Mouse (Mus musculus): ENCODE results near the gene Pdlim3.
A peak's percentile ranks its signal among the peaks of the same experiment; 100 is the strongest.

The Pdlim3 gene

DNA sequence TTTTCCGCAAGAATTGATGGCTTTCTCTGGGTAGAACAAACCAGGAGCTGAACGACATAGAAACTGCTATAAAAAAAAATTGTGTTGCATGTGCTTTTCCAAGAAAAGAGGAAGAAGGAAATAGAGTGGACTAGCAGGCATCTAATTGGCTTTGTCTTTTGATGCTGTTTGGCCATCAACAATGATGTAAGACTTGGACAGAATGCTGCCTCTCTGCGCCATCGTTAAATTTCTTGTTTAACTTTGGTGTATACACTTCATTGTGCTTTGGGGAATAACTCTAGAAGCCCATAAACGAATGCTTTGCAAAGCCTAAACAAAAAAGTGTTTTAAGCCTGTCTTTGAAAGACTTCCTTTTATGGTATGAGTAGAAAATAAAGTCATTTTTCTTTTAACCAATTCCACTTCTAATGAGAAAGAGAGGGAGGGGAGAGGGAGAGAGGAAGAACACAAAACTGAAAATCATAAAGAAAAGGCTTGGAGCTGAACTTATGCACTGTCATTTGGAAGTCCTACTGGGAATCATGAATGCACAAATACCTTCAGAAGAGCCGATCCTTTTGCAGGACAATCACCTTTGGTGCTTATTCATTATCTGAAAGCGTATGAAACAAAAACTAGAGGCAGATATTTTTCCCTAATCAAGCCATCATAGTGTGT, 20.5 kb downstream of the Pdlim3 start:
- no peak for DNase-seq

- no peak for DNase-seq
Measured at GRCm38 (mm10) chr8:45906251-45906619, 21.0 kb downstream of the Pdlim3 start.

DNA sequence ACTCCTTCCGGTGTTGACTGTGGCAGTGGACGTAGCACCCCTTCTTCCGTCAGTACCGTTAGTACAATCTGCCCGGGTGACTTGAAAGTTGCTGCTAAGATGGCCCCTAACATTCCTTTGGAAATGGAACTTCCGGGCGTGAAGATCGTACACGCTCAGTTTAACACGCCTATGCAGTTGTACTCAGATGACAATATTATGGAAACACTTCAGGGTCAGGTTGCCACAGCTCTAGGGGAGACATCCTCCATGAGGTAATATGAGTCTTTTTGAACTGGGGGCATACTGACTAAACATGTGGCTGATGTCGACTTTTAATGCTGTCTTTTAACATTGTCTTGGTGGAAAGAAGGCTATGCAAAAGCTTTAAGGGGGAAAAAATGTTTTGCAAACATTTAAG, 28.4 kb downstream of the Pdlim3 start:
- no peak for DNase-seq

GRCm38 (mm10) chr8:45916496-45916895, 31.2 kb downstream of the Pdlim3 start:
- DNase-seq, result no peak

DNA sequence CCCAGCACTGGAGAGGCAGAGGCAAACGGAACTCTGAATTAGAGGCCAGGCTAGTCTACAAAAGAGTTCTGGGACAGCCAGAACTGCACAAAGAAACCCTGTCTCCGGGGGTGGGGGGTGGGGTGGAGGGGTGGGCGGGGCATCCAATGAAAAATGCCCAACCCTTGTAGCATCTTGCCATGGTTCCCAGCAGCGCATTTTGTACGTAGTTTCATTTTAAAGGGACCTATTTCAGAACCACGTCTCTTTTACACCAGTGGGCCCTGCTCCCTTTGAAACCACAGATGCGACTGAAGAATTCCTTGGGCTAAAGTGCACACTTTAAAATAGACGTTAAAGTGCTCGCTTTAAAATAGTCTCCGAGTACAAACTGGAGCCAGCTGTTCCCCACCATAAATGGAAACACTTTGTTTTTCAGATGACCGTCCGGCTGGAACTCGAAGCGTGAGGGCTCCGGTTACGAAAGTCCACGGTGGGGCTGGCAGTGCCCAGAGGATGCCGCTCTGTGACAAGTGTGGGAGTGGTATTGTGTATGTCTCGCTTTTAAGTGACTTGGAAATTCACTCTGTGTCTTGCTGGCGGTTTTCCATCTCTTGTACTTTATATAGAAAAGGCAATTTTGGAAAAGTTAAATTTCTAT, 31.9 kb downstream of the Pdlim3 start:
- peak; percentile 5 to 13 for DNase-seq

GRCm38 (mm10) chr8:45918891-45919290, 33.6 kb downstream of the Pdlim3 start:
- no peak for DNase-seq

- DNase-seq, result no peak
Measured at GRCm38 (mm10) chr8:45920392-45920791, 35.1 kb downstream of the Pdlim3 start.

- no peak for DNase-seq
Measured at GRCm38 (mm10) chr8:45922116-45922515, 36.9 kb downstream of the Pdlim3 start.

DNA sequence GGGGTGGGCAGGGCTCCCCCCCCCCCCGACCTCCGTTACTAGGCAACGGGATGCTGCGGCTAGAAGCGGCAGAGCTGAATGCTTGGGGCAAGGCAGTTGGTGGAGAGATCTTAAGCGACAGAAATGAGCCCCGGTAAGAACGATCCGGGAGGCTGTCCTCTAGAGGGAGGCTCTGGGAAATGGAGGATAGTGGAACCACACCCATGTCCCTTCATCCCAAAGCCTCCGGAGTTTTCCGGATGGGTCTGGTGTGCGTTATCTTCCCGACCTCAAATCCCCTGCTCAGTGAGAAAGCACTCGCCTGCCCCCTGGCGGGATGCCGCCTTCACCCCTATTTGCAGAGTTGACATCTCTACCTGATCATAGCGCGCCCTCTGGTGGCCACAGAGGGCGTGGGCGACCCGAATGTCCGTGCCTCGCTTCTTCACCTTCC, 49.3 kb downstream of the Pdlim3 start, which contains the start of gene Ccdc110:
Gene Ccdc110 (plus strand): TSS at position 38 of the 433 bp plus-strand sequence.
- peak; percentile 92 to 99 for DNase-seq

DNA sequence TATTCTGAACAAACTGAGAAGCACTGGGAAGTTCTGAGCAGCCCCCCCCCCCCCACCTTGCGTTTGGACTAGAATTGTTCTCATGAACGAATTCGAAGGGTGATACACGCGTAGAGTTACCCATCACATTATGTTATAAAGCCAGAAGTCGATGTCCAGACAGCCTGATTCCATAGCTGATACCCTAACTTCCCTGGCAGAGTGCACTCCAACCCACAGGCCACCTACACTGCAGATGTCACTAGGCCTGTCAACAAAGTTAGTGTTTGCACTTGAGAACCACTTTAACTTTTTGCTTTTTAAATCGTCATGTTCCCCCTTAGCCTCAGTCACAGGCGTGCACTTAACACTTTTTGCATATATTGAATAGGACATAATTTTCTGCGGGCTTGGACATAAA, 51.7 kb downstream of the Pdlim3 start:
- no peak for DNase-seq

- DNase-seq, result no peak
Measured at GRCm38 (mm10) chr8:45946283-45946682, 61.0 kb downstream of the Pdlim3 start.

DNA sequence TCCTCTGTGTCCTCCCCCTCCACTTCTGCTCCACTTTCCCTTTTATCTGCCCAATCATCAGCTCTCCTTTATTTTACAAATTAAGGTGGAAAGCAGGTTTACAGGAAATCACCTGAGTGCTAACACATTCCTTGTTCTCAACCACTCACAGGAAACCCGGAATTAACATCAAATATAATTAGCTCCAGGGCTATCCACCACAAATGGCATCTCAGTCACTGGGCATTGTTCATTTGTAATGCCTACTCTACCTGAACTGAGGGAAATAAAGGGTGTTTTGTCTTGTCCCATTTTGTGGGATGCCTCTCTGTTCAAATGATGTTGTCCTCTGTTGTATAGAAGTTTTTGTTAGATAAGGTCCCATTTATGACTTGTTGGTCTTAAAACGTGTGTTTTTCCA, 65.4 kb downstream of the Pdlim3 start:
- no peak for DNase-seq
